Mouse (Mus musculus): ENCODE results near the gene Nes. TPM values are rescaled to one million over a fixed set of nuclear protein-coding genes. Genes with fewer than 3 reads are reported as not detected.
A peak's percentile ranks its signal among the peaks of the same experiment; 100 is the strongest.

Gene Nes
- polyA plus RNA-seq, 1 experiment from 2014 or later: 76.3 TPM

GRCm38 (mm10) chr3:87973593-87974380, 2.9 kb downstream of the Nes start:
- peaks cover 36% of the 10 kb centered on the region for H3K36me3 ChIP-seq (ENCODE audit: poor library complexity, severe bottlenecking)
- peaks cover 56% of the 10 kb centered on the region for H3K4me1 ChIP-seq
- no peak for ATAC-seq
- no peaks in the 10 kb centered on the region for H3K27me3 ChIP-seq
- WGBS: 4% methylated on average over 14 of the region's 14 CpGs
- peak overlapping the region; percentile 82 for H3K4me3 ChIP-seq
- no peaks in the 10 kb centered on the region for H3K9me3 ChIP-seq (replicated peaks)
- peak overlapping the region; percentile 94 for H3K9ac ChIP-seq
- H3K4me2 ChIP-seq: peak overlapping the region; percentile 96
- peak overlapping the region; percentile 98 for H3K27ac ChIP-seq

- Histone ChIP-seq H3K27me3 (no peaks in the 10 kb centered on the region), H3K4me3 (peak overlapping the region; percentile 82), H3K36me3 (ENCODE audit: poor library complexity, severe bottlenecking) (peaks cover 43% of the 10 kb centered on the region), H3K4me2 (peak overlapping the region; percentile 96), H3K27ac (peak overlapping the region; percentile 98), H3K9me3 (replicated peaks) (no peaks in the 10 kb centered on the region), H3K9ac (peak overlapping the region; percentile 94), H3K4me1 (peaks cover 58% of the 10 kb centered on the region)
- 2% methylated on average over 12 of the region's 12 CpGs for WGBS
- ATAC-seq: peak; percentile 76
Measured at GRCm38 (mm10) chr3:87974381-87974987, 3.6 kb downstream of the Nes start.

DNA sequence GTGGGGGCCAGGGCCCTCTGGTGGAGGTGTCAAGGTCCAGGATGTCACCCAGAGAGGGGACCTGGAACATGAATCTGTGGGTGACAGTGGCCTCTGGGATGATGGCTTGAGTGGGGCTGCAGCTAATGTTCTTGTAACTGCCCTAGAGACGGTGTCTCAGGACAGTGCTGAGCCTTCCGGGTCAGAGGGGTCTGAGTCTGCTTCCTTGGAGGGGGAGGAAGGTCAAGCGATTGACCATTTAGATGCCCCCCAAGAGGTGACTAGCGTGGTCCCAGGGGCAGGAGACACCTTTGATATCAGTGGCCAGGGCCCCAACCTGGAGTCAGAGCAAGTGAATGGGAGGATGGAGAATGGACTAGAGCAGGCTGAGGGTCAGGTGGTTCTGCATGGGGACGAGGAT, 8.6 kb downstream of the Nes start:
- no peaks in the 10 kb centered on the region for H3K27me3 ChIP-seq
- no peak overlapping the region for H3K9ac ChIP-seq
- peaks cover 62% of the 10 kb centered on the region for H3K4me1 ChIP-seq
- no peak overlapping the region for H3K4me3 ChIP-seq
- no peaks in the 10 kb centered on the region for H3K9me3 ChIP-seq (replicated peaks)
- H3K36me3 ChIP-seq (ENCODE audit: poor library complexity, severe bottlenecking): peaks cover 62% of the 10 kb centered on the region
- no peak for ATAC-seq
- no peak overlapping the region for H3K4me2 ChIP-seq
- H3K27ac ChIP-seq: 0 out of 2 replicates have a peak overlapping the region, but pooled peaks have one; percentile 14
- WGBS: 86% methylated on average over 5 of the region's 5 CpGs

- Histone ChIP-seq H3K4me1 (peaks cover 62% of the 10 kb centered on the region), H3K27ac (peak overlapping the region; percentile 78), H3K36me3 (ENCODE audit: poor library complexity, severe bottlenecking) (peaks cover 62% of the 10 kb centered on the region), H3K4me3 (no peak overlapping the region), H3K27me3 (no peaks in the 10 kb centered on the region), H3K4me2 (no peak overlapping the region), H3K9ac (no peak overlapping the region), H3K9me3 (replicated peaks) (no peaks in the 10 kb centered on the region)
- 64% methylated on average over 3 of the region's 3 CpGs for WGBS
- ATAC-seq: no peak
Measured at GRCm38 (mm10) chr3:87980085-87980484, 9.2 kb downstream of the Nes start.

DNA sequence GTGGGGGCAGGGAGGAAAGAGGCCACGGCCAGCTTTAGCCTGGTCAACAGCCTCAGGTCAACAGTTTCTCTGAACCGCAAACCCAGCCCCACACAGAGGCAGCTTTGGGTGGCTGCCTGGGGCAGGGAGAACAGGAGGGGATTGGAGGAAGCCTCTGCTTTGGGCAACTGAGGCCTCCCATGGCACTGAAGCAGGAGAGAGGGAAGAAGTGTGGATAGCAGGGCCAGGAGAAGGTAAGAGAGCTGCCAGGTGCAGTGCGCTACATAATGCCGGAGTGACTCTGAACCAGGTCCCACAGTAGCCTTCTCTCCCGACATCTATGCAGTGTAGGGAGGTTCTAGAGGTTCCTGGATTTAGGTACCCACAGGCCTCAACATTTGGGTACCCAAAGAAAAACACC, 9.8 kb downstream of the Nes start:
- H3K4me3 ChIP-seq: no peak overlapping the region
- H3K4me2 ChIP-seq: no peak overlapping the region
- no peak overlapping the region for H3K9ac ChIP-seq
- WGBS: 66% methylated on average over 5 of the region's 5 CpGs
- H3K9me3 ChIP-seq (replicated peaks): no peaks in the 10 kb centered on the region
- no peak for ATAC-seq
- no peaks in the 10 kb centered on the region for H3K27me3 ChIP-seq
- H3K36me3 ChIP-seq (ENCODE audit: poor library complexity, severe bottlenecking): peaks cover 55% of the 10 kb centered on the region
- peak overlapping the region; percentile 78 for H3K27ac ChIP-seq
- peaks cover 63% of the 10 kb centered on the region for H3K4me1 ChIP-seq

- Histone ChIP-seq H3K27ac (peak overlapping the region; percentile 78), H3K4me2 (no peak overlapping the region), H3K27me3 (no peaks in the 10 kb centered on the region), H3K9ac (peak overlapping the region; percentile 30; the same call in 1 of the 2 replicates), H3K36me3 (ENCODE audit: poor library complexity, severe bottlenecking) (peaks cover 50% of the 10 kb centered on the region), H3K4me1 (peaks cover 69% of the 10 kb centered on the region), H3K9me3 (replicated peaks) (no peaks in the 10 kb centered on the region), H3K4me3 (no peak overlapping the region)
- WGBS: 80% methylated on average over 6 of the region's 6 CpGs
- no peak for ATAC-seq
Measured at GRCm38 (mm10) chr3:87981214-87981760, 10.4 kb downstream of the Nes start.

DNA sequence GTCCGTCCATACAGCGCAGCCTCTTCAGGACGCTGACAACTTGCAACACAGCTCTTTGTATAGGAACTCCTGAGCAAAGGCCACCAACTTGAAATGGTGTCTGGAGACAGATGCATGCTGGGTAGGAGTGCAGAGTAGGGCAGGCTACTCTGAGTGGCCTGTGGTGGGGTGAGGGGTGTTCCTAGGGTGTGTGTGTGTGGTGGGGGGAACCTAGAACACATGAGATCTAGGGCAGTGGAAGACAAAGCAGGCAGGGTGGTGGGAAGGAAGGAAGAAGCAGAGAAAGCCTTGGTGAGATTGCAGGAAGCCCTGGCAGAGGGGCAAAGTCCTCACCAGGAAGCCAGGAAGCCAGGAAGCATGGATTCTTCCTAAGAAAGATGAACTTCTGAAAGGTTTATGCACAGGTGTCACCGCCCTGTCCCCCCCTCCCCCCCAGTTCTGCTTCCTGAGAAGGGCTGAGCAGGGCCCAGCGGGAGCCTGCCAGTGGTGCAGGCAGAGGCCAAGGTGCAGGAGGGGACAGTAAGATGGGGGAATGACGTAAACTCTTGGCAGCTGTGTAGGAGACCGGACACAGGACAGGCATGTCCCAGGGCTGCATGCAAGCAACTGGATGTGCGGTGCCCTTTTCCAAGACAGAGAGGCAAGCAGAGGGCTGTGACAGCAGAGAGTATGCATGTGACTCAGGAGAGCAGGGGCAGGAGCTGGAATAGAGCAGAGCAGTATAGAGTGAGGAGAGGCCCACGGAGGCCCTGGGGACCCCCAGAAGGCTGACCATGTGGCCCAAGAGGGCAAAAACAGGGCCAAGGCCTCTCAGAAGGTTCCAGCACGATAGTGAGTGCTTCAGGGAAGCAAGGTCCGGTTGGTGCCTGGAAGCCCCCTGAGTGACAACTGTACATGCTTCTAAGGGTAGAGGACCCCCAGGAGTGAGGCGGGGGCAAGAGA, 11.3 kb downstream of the Nes start:
- no peak for ATAC-seq
- H3K4me1 ChIP-seq: peaks cover 76% of the 10 kb centered on the region
- H3K4me2 ChIP-seq: peak overlapping the region; percentile 49
- peak overlapping the region; percentile 52 for H3K9ac ChIP-seq
- no peaks in the 10 kb centered on the region for H3K9me3 ChIP-seq (replicated peaks)
- no peak overlapping the region for H3K4me3 ChIP-seq
- H3K36me3 ChIP-seq (ENCODE audit: poor library complexity, severe bottlenecking): peaks cover 42% of the 10 kb centered on the region
- 32% methylated on average over 12 of the region's 12 CpGs for WGBS
- no peaks in the 10 kb centered on the region for H3K27me3 ChIP-seq
- H3K27ac ChIP-seq: peak overlapping the region; percentile 78

GRCm38 (mm10) chr3:87982836-87983601, 12.1 kb downstream of the Nes start:
- peaks cover 33% of the 10 kb centered on the region; the same call in 1 of the 2 replicates for H3K36me3 ChIP-seq (ENCODE audit: poor library complexity, severe bottlenecking)
- H3K4me2 ChIP-seq: peak overlapping the region; percentile 49
- H3K9me3 ChIP-seq (replicated peaks): no peaks in the 10 kb centered on the region
- peak overlapping the region; percentile 78 for H3K27ac ChIP-seq
- H3K9ac ChIP-seq: peak overlapping the region; percentile 52
- H3K27me3 ChIP-seq: no peaks in the 10 kb centered on the region
- H3K4me3 ChIP-seq: no peak overlapping the region
- no peak for ATAC-seq
- H3K4me1 ChIP-seq: peaks cover 85% of the 10 kb centered on the region
- WGBS: 3% methylated on average over 13 of the region's 13 CpGs

DNA sequence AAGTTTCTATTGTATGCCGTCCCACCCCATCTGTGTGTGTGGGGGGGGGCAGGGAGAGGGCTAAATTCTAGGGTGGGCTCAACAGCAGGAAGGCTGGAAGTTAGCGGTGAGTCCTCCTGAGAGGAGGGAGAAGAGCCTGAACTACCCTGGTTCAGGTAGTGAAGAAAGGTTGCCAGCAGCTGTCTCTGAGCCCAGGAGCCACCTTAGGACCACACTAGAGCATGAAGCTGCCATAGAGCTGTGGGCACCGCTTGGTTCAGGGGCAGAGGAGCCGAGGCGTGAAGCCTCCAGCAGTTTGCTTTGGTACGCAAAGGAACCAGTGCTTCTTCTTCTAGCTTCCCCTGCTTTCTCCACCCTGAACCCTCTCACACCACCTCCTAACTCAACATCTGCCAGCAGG, 12.7 kb downstream of the Nes start:
- no peak overlapping the region for H3K4me3 ChIP-seq
- H3K4me1 ChIP-seq: peaks cover 91% of the 10 kb centered on the region
- H3K9ac ChIP-seq: 0 out of 2 replicates have a peak overlapping the region, but pooled peaks have one; percentile 52
- peaks cover 27% of the 10 kb centered on the region; the same call in 1 of the 2 replicates for H3K36me3 ChIP-seq (ENCODE audit: poor library complexity, severe bottlenecking)
- no peak for ATAC-seq
- peak overlapping the region; percentile 78 for H3K27ac ChIP-seq
- H3K9me3 ChIP-seq (replicated peaks): no peaks in the 10 kb centered on the region
- peak overlapping the region; percentile 49 for H3K4me2 ChIP-seq
- 52% methylated on average over 6 of the region's 6 CpGs for WGBS
- H3K27me3 ChIP-seq: peaks cover 2% of the 10 kb centered on the region; the same call in 1 of the 2 replicates

DNA sequence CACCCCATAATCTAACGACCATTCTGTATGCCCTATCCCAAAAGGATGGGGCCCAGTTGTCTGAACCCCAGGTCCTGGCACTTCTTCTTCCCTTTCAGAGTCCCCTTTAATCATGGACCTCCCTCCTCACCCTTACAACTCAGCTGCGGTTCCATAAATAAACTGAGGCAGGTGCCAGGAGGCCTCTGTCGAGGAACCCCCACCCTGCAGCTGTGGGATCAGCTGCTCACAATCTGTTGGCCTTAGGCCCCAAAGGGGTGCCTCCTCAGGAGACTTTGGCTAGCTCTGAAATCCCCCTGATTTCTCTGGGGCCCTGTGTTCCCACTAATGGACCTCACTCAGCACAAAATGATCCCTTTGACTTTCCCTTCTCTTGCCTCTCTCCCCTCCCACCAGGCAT, 13.2 kb downstream of the Nes start:
- H3K27ac ChIP-seq: no peak overlapping the region
- H3K4me1 ChIP-seq: peaks cover 92% of the 10 kb centered on the region
- no peak overlapping the region for H3K4me2 ChIP-seq
- peaks cover 22% of the 10 kb centered on the region; the same call in 1 of the 2 replicates for H3K36me3 ChIP-seq (ENCODE audit: poor library complexity, severe bottlenecking)
- H3K27me3 ChIP-seq: peaks cover 7% of the 10 kb centered on the region; the same call in 1 of the 2 replicates
- H3K9me3 ChIP-seq (replicated peaks): no peaks in the 10 kb centered on the region
- ATAC-seq: no peak
- H3K4me3 ChIP-seq: no peak overlapping the region
- 53% methylated on average over 3 of the region's 3 CpGs for WGBS
- H3K9ac ChIP-seq: no peak overlapping the region
